Mouse (Mus musculus) liver, postnatal 0 days (tissue): ENCODE measurements around the gene Padi3. TPM values are rescaled to one million over a fixed set of nuclear protein-coding genes. Genes with fewer than 3 reads are reported as not detected.

ENCODE experiments used
- ATAC-seq: fragments of 200-750 bp; cut with Nextera tagmentation; 2 replicates; pipeline ENCODE4 v1.8.0; 2017; ENCODE audit warnings: mild to moderate bottlenecking, moderate library complexity
- DNase-seq: peaks from one replicate; pipeline ENCODE4 v3.0.0-alpha.2; 2016
- H3K27ac ChIP-seq: fragments of 300-500 bp; sonication (generic); 2 replicates; pipeline ENCODE4 v1.5.1; 2014; ENCODE audit warnings: antibody characterized with exemption, moderate library complexity, mild to moderate bottlenecking, low read depth
- H3K27me3 ChIP-seq: fragments of 300-500 bp; sonication (generic); 2 replicates; pipeline ENCODE4 v1.6.1; 2014; ENCODE audit warnings: low read length, control low read depth, mixed read lengths; ENCODE audit not compliant: insufficient read depth
- H3K36me3 ChIP-seq: fragments of 300-500 bp; sonication (generic); replicated peaks from 2 replicates; pipeline ENCODE4 v1.6.1; 2014; ENCODE audit warnings: mild to moderate bottlenecking, control low read depth, low read length, moderate library complexity, mixed read lengths; ENCODE audit not compliant: insufficient read depth
- H3K4me1 ChIP-seq: fragments of 300-500 bp; sonication (generic); 2 replicates; pipeline ENCODE4 v1.6.1; 2014; ENCODE audit warnings: antibody characterized with exemption, mild to moderate bottlenecking, control low read depth; ENCODE audit not compliant: insufficient read depth
- H3K4me2 ChIP-seq: fragments of 300-500 bp; sonication (generic); 2 replicates; pipeline ENCODE4 v1.6.1; 2014; ENCODE audit warnings: low read depth, mild to moderate bottlenecking, low read length, moderate library complexity, mixed read lengths
- H3K4me3 ChIP-seq: fragments of 300-500 bp; sonication (generic); 2 replicates; pipeline ENCODE4 v1.5.1; 2014; ENCODE audit warnings: low read depth, low read length
- H3K9ac ChIP-seq: fragments of 300-500 bp; sonication (generic); replicated peaks from 2 replicates; pipeline ENCODE4 v1.6.1; 2014; ENCODE audit warnings: mild to moderate bottlenecking, moderate library complexity
- H3K9me3 ChIP-seq: fragments of 300-500 bp; sonication (generic); 2 replicates; pipeline ENCODE4 v1.6.1; 2016; ENCODE audit warnings: mild to moderate bottlenecking, control low read depth, low read length, mixed read lengths
- CTCF ChIP-seq: sonication (generic); IDR thresholded peaks from 2 replicates; pipeline ENCODE4 v1.5.1; 2016; ENCODE audit warnings: antibody characterized with exemption, low read depth
- EP300 ChIP-seq: IDR thresholded peaks from 2 replicates; pipeline ENCODE4 v1.6.1; 2016; ENCODE audit warnings: antibody characterized with exemption, low read depth, mild to moderate bottlenecking
- WGBS: fragments of 180-500 bp; shearing (Covaris S2); extraction: QIAGEN DNeasy Blood & Tissue Kit; methylation state at CpG from one replicate; pipeline ENCODE4 v1.1.7; 2014; ENCODE audit not compliant: insufficient replicate concordance; 5-methylcytosine and 5-hydroxymethylcytosine counted together
- polyA plus RNA-seq: library from polyadenylated mRNA; unstranded; fragments of >200 nt; fragmentation: Nextera tagmentation; extraction: Ambion mirVana; gene quantifications from 2 replicates; pipeline ENCODE4 v1.2.1, GENCODE M21; 2015

The Padi3 gene
- polyA plus RNA-seq, 1 experiment from 2014 or later: 0.11 TPM

- no peaks in the 10 kb centered on the region for H3K4me1 ChIP-seq
- H3K9me3 ChIP-seq: no peaks in the 10 kb centered on the region
- H3K36me3 ChIP-seq: no peaks in the 10 kb centered on the region
- H3K27ac ChIP-seq: no peak within 1 kb of the TSS
- DNase-seq (no peak), ATAC-seq (no peak)
- 58% methylated on average over 2 of the region's 2 CpGs for WGBS
- TF ChIP-seq EP300: no peak
- no peak for TF ChIP-seq CTCF
- no peak within 1 kb of the TSS for H3K4me2 ChIP-seq
- no peak within 1 kb of the TSS for H3K9ac ChIP-seq
- H3K27me3 ChIP-seq: 0 out of 2 replicates have a peak, but pooled peaks cover 5% of the 10 kb centered on the region
- no peak within 1 kb of the TSS for H3K4me3 ChIP-seq
Measured at GRCm38 (mm10) chr4:140742543-140742942, 67.9 kb downstream of the Padi3 start, which contains the start of gene Padi6. Gene Padi6, minus strand, starts transcription at chr4:140742643.

DNA sequence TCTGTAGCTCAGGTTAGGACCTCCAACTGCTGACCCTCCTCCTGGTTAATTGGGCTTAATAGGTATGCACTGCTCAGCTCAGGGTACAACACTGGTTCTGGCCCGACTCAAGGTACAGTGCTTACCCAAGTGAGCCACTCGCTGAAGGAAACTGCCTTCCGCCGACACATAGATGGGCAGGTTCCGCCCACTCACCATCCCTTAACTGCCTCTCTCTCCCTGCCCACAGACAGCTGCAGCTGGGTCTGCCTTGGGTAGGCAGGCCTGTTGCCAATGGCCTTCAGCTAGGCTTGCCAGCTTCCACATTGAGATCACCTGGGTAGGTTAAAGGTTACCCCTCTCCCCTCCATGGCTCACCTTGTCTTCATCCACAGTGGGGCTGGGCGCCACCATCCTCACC lies 69.0 kb downstream of the Padi3 start:
- Histone ChIP-seq H3K4me3 (no peak overlapping the region), H3K4me1 (no peaks in the 10 kb centered on the region), H3K27ac (no peak overlapping the region), H3K27me3 (0 out of 2 replicates have a peak, but pooled peaks cover 5% of the 10 kb centered on the region), H3K4me2 (no peak overlapping the region), H3K9me3 (no peaks in the 10 kb centered on the region), H3K9ac (no peak overlapping the region), H3K36me3 (no peaks in the 10 kb centered on the region)
- WGBS: 72% methylated on average over 6 of the region's 6 CpGs
- DNase-seq (no peak), ATAC-seq (no peak)
- TF ChIP-seq EP300 (no peak), CTCF (no peak)

- Histone ChIP-seq H3K9ac (no peak overlapping the region), H3K27ac (no peak overlapping the region), H3K36me3 (no peaks in the 10 kb centered on the region), H3K4me1 (no peaks in the 10 kb centered on the region), H3K4me2 (no peak overlapping the region), H3K9me3 (no peaks in the 10 kb centered on the region), H3K27me3 (0 out of 2 replicates have a peak, but pooled peaks cover 5% of the 10 kb centered on the region), H3K4me3 (no peak overlapping the region)
- DNase-seq (no peak), ATAC-seq (no peak)
- no peak for TF ChIP-seq EP300
- TF ChIP-seq CTCF: no peak
- 58% methylated on average over 11 of the region's 11 CpGs for WGBS
Measured at GRCm38 (mm10) chr4:140740655-140741054, 69.8 kb downstream of the Padi3 start.

Other genes starting within 250 kb of the Padi3 start
- gene Arhgef10l, start 144.6 kb downstream of the Padi3 start, polyA plus RNA-seq: 6.3 and 7.6 TPM in 2 replicates
- 15.1 TPM in 2 replicates for gene Rcc2, start 110.1 kb downstream of the Padi3 start, polyA plus RNA-seq
- not detected in 2 replicates for gene Padi6, start 68.0 kb downstream of the Padi3 start, polyA plus RNA-seq
- gene Padi4, start 36.4 kb downstream of the Padi3 start, polyA plus RNA-seq: 3.6 and 4.5 TPM in 2 replicates
- 0.02 TPM in 1 of 2 replicates, not detected in the other for gene Padi1, start 35.1 kb upstream of the Padi3 start, polyA plus RNA-seq
- 1.9 and 2.1 TPM in 2 replicates for gene Padi2, start 95.7 kb upstream of the Padi3 start, polyA plus RNA-seq
- 312 and 329 TPM in 2 replicates for gene Sdhb, start 150.6 kb upstream of the Padi3 start, polyA plus RNA-seq
- gene Atp13a2, start 176.2 kb upstream of the Padi3 start, polyA plus RNA-seq: 13.2 and 15.8 TPM in 2 replicates
- gene Mfap2, start 199.8 kb upstream of the Padi3 start, polyA plus RNA-seq: 14.1 and 14.6 TPM in 2 replicates
- 0.32 and 0.47 TPM in 2 replicates for gene Crocc, start 249.9 kb upstream of the Padi3 start, polyA plus RNA-seq